Mouse (Mus musculus): ENCODE results near the gene 1700029H14Rik. TPM values are rescaled to one million over a fixed set of nuclear protein-coding genes. Genes with fewer than 3 reads are reported as not detected.

The 1700029H14Rik gene
- polyA plus RNA-seq, 1 experiment: 5.1 TPM

- Histone ChIP-seq H3K4me3 (replicated peaks; ENCODE audit: control insufficient read depth, low read depth, low read length) (no peak overlapping the region), H3K4me1 (ENCODE audit: control insufficient read depth, insufficient read depth, low read length) (no peaks in the 10 kb centered on the region; the same call in 1 of the 2 replicates), H3K27ac (ENCODE audit: control insufficient read depth, insufficient read depth, low read depth, low read length, poor library complexity) (no peak overlapping the region)
- TF ChIP-seq CTCF (IDR thresholded peaks at IDR 0.05; ENCODE audit: control insufficient read depth, insufficient read depth, low read length): no peak
- TF ChIP-seq POLR2A (IDR thresholded peaks at IDR 0.05; ENCODE audit: borderline replicate concordance, control insufficient read depth, low read depth, low read length): no peak
- 70% methylated on average over 15 of the region's 15 CpGs for WGBS
These were observed 33.0 kb downstream of the 1700029H14Rik start for GRCm38 (mm10) chr8:13529011-13529840.

GRCm38 (mm10) chr8:13521392-13521791, 40.9 kb downstream of the 1700029H14Rik start:
- no peak overlapping the region for H3K4me3 ChIP-seq (replicated peaks; ENCODE audit: control insufficient read depth, low read depth, low read length)
- 69% methylated on average over 7 of the region's 7 CpGs for whole genome bisulfite sequencing

GRCm38 (mm10) chr8:13520349-13520748, 41.9 kb downstream of the 1700029H14Rik start:
- no peak overlapping the region for H3K4me3 ChIP-seq (replicated peaks; ENCODE audit: control insufficient read depth, low read depth, low read length)
- H3K27ac ChIP-seq (ENCODE audit: control insufficient read depth, insufficient read depth, low read depth, low read length, poor library complexity): no peak overlapping the region
- TF ChIP-seq CTCF (IDR thresholded peaks at IDR 0.05; ENCODE audit: control insufficient read depth, insufficient read depth, low read length) (no peak), POLR2A (IDR thresholded peaks at IDR 0.05; ENCODE audit: borderline replicate concordance, control insufficient read depth, low read depth, low read length) (no peak)
- no peaks in the 10 kb centered on the region for H3K4me1 ChIP-seq (ENCODE audit: control insufficient read depth, insufficient read depth, low read length)
- 64% methylated on average over 6 of the region's 6 CpGs for WGBS

More at GRCm38 (mm10) chr8:13521392-13521791, 40.9 kb downstream of the 1700029H14Rik start:
- no peak overlapping the region for H3K27ac ChIP-seq (ENCODE audit: control insufficient read depth, insufficient read depth, low read depth, low read length, poor library complexity)
- TF ChIP-seq CTCF (IDR thresholded peaks at IDR 0.05; ENCODE audit: control insufficient read depth, insufficient read depth, low read length) (no peak), POLR2A (IDR thresholded peaks at IDR 0.05; ENCODE audit: borderline replicate concordance, control insufficient read depth, low read depth, low read length) (no peak)
- no peaks in the 10 kb centered on the region for H3K4me1 ChIP-seq (ENCODE audit: control insufficient read depth, insufficient read depth, low read length)

- WGBS: 48% methylated on average over 9 of the region's 9 CpGs
- no peak overlapping the region for H3K4me3 ChIP-seq (replicated peaks; ENCODE audit: control insufficient read depth, low read depth, low read length)
- no peaks in the 10 kb centered on the region for H3K4me1 ChIP-seq (ENCODE audit: control insufficient read depth, insufficient read depth, low read length)
- H3K27ac ChIP-seq (ENCODE audit: control insufficient read depth, insufficient read depth, low read depth, low read length, poor library complexity): no peak overlapping the region
- no peak for TF ChIP-seq POLR2A (IDR thresholded peaks at IDR 0.05; ENCODE audit: borderline replicate concordance, control insufficient read depth, low read depth, low read length)
- TF ChIP-seq CTCF (IDR thresholded peaks at IDR 0.05; ENCODE audit: control insufficient read depth, insufficient read depth, low read length): no peak
These were observed 42.8 kb downstream of the 1700029H14Rik start for GRCm38 (mm10) chr8:13519503-13519902.

- WGBS: 86% methylated on average over 6 of the region's 6 CpGs
- no peaks in the 10 kb centered on the region for H3K4me1 ChIP-seq (ENCODE audit: control insufficient read depth, insufficient read depth, low read length)
- H3K27ac ChIP-seq (ENCODE audit: control insufficient read depth, insufficient read depth, low read depth, low read length, poor library complexity): no peak overlapping the region
- no peak for TF ChIP-seq POLR2A (IDR thresholded peaks at IDR 0.05; ENCODE audit: borderline replicate concordance, control insufficient read depth, low read depth, low read length)
- TF ChIP-seq CTCF (IDR thresholded peaks at IDR 0.05; ENCODE audit: control insufficient read depth, insufficient read depth, low read length): no peak
- no peak overlapping the region for H3K4me3 ChIP-seq (replicated peaks; ENCODE audit: control insufficient read depth, low read depth, low read length)
These were observed 44.9 kb downstream of the 1700029H14Rik start for GRCm38 (mm10) chr8:13517284-13517781.

GRCm38 (mm10) chr8:13516728-13517127, 45.5 kb downstream of the 1700029H14Rik start:
- no peak overlapping the region for H3K27ac ChIP-seq (ENCODE audit: control insufficient read depth, insufficient read depth, low read depth, low read length, poor library complexity)
- no peaks in the 10 kb centered on the region for H3K4me1 ChIP-seq (ENCODE audit: control insufficient read depth, insufficient read depth, low read length)
- TF ChIP-seq POLR2A (IDR thresholded peaks at IDR 0.05; ENCODE audit: borderline replicate concordance, control insufficient read depth, low read depth, low read length): no peak
- TF ChIP-seq CTCF (IDR thresholded peaks at IDR 0.05; ENCODE audit: control insufficient read depth, insufficient read depth, low read length): no peak
- 32% methylated on average over 5 of the region's 5 CpGs for WGBS
- H3K4me3 ChIP-seq (replicated peaks; ENCODE audit: control insufficient read depth, low read depth, low read length): no peak overlapping the region

GRCm38 (mm10) chr8:13516011-13516442, 46.2 kb downstream of the 1700029H14Rik start:
- no peak overlapping the region for H3K27ac ChIP-seq (ENCODE audit: control insufficient read depth, insufficient read depth, low read depth, low read length, poor library complexity)
- TF ChIP-seq POLR2A (IDR thresholded peaks at IDR 0.05; ENCODE audit: borderline replicate concordance, control insufficient read depth, low read depth, low read length) (no peak), CTCF (IDR thresholded peaks at IDR 0.05; ENCODE audit: control insufficient read depth, insufficient read depth, low read length) (no peak)
- no peak overlapping the region for H3K4me3 ChIP-seq (replicated peaks; ENCODE audit: control insufficient read depth, low read depth, low read length)
- 57% methylated on average over 7 of the region's 7 CpGs for WGBS
- H3K4me1 ChIP-seq (ENCODE audit: control insufficient read depth, insufficient read depth, low read length): no peaks in the 10 kb centered on the region; the same call in 1 of the 2 replicates

- 78% methylated on average over 5 of the region's 5 CpGs for WGBS
- Histone ChIP-seq H3K4me3 (replicated peaks; ENCODE audit: control insufficient read depth, low read depth, low read length) (no peak overlapping the region), H3K27ac (ENCODE audit: control insufficient read depth, insufficient read depth, low read depth, low read length, poor library complexity) (no peak overlapping the region), H3K4me1 (ENCODE audit: control insufficient read depth, insufficient read depth, low read length) (no peaks in the 10 kb centered on the region; the same call in 1 of the 2 replicates)
- TF ChIP-seq POLR2A (IDR thresholded peaks at IDR 0.05; ENCODE audit: borderline replicate concordance, control insufficient read depth, low read depth, low read length) (no peak), CTCF (IDR thresholded peaks at IDR 0.05; ENCODE audit: control insufficient read depth, insufficient read depth, low read length) (no peak)
These were observed 48.5 kb downstream of the 1700029H14Rik start for GRCm38 (mm10) chr8:13513556-13514370.

Data from bone marrow, adult 2 months (tissue).